Mouse (Mus musculus) spleen, adult 2 months (tissue): ENCODE data around the gene Psmb9. TPM values are rescaled to one million over a fixed set of nuclear protein-coding genes. Genes with fewer than 3 reads are reported as not detected.
A peak's percentile ranks its signal among the peaks of the same experiment; 100 is the strongest.

ENCODE experiments used
- DNase-seq, 2 experiments: peaks; one replicate each; pipeline versions ENCODE4 v3.0.0 to v3.0.0-alpha.2; 2012 to 2021; ENCODE audit warnings: low spot score in 2 of 2, low read depth in 1 of 2
- H3K27ac ChIP-seq: fragments of 200-500 bp; 2 replicates; pipeline ENCODE4 v1.5.1; 2012; ENCODE audit warnings: low read length, inconsistent platforms; ENCODE audit not compliant: insufficient read depth
- H3K27me3 ChIP-seq: fragments of 200-500 bp; 2 replicates; pipeline ENCODE4 v1.6.1; 2012; ENCODE audit warnings: mild to moderate bottlenecking, moderate library complexity, low read length, inconsistent platforms; ENCODE audit not compliant: control insufficient read depth, insufficient read depth
- H3K36me3 ChIP-seq: fragments of 200-500 bp; 2 replicates; pipeline ENCODE4 v1.6.1; 2012; ENCODE audit warnings: mild to moderate bottlenecking, low read length, inconsistent platforms; ENCODE audit not compliant: control insufficient read depth, insufficient read depth
- H3K4me1 ChIP-seq: fragments of 200-500 bp; 2 replicates; pipeline ENCODE4 v1.6.1; 2011; ENCODE audit warnings: inconsistent platforms; ENCODE audit not compliant: control insufficient read depth, insufficient read depth, insufficient read length
- H3K4me3 ChIP-seq: fragments of 200-500 bp; 2 replicates; pipeline ENCODE4 v1.5.1; 2011; ENCODE audit warnings: mild to moderate bottlenecking, inconsistent platforms; ENCODE audit not compliant: insufficient read depth, insufficient read length; ENCODE audit errors: extremely low read depth
- CTCF ChIP-seq: fragments of 200-500 bp; IDR thresholded peaks from 2 replicates; pipeline ENCODE4 v1.5.1; 2011; ENCODE audit warnings: mild to moderate bottlenecking, inconsistent platforms; ENCODE audit not compliant: insufficient read depth, insufficient read length, insufficient replicate concordance; ENCODE audit errors: extremely low read depth
- POLR2A ChIP-seq: fragments of 200-500 bp; IDR thresholded peaks from 2 replicates; pipeline ENCODE4 v1.6.1; 2011; ENCODE audit warnings: low read depth, low read length, inconsistent platforms
- WGBS: fragments of 180-500 bp; shearing (Covaris S2); methylation state at CpG from one replicate; pipeline ENCODE4 v1.1.7; 2018; 5-methylcytosine and 5-hydroxymethylcytosine counted together
- polyA plus RNA-seq: library from polyadenylated mRNA; depleted of rRNA; stranded (reverse); fragments of >200 nt; gene quantifications from 2 replicates; pipeline ENCODE4 v1.2.3, GENCODE M21; 2012

The Psmb9 gene
- polyA plus RNA-seq, 1 experiment = 159 TPM

- WGBS = 0% methylated on average over 20 of the region's 20 CpGs
- Histone ChIP-seq H3K27ac (peak overlapping the region; percentile 98), H3K4me3 (peak overlapping the region; percentile 90), H3K4me1 (peaks cover 21% of the 10 kb centered on the region; the same call in 1 of the 2 replicates), H3K27me3 (no peaks in the 10 kb centered on the region), H3K36me3 (peaks cover 41% of the 10 kb centered on the region)
- no peak for DNase-seq
- TF ChIP-seq CTCF (no peak), POLR2A (no peak)
Observed at GRCm38 (mm10) chr17:34188010-34188409, 446 bp upstream of the Psmb9 start.

GRCm38 (mm10) chr17:34186885-34187260 lies 691 bp downstream of the Psmb9 start:
- Histone ChIP-seq H3K4me1 (peaks cover 21% of the 10 kb centered on the region; the same call in 1 of the 2 replicates), H3K36me3 (peaks cover 39% of the 10 kb centered on the region), H3K27ac (peak overlapping the region; percentile 98), H3K27me3 (no peaks in the 10 kb centered on the region), H3K4me3 (peak overlapping the region; percentile 90)
- peak in 1 of 2 experiments; percentile 45 for DNase-seq
- TF ChIP-seq POLR2A (no peak), CTCF (no peak)
- WGBS = under 1% methylated on average over 14 of the region's 14 CpGs

DNA sequence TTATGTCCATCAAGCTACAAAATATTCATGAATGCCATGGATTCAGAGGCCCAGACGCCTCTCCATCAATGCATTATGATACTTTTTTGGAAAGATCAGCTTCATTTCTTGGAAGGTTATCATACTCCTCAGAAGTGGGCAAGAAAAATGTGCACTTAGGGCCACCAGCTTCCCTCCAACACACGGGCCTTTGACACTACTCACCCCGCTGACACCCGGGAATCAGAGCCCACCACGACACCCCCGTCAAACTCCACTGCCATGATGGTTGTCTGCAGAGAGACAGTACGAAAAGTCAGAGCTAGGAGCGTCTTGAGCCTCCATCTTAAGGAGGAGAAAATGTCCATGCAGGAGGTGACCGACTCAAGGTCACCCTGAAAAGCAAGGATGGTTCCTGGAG lies 2.0 kb downstream of the Psmb9 start:
- Histone ChIP-seq H3K27me3 (no peaks in the 10 kb centered on the region), H3K27ac (no peak overlapping the region), H3K4me1 (peaks cover 22% of the 10 kb centered on the region; the same call in 1 of the 2 replicates), H3K36me3 (peaks cover 34% of the 10 kb centered on the region), H3K4me3 (no peak overlapping the region)
- TF ChIP-seq POLR2A (no peak), CTCF (no peak)
- DNase-seq = no peak
- 82% methylated on average over 9 of the region's 9 CpGs for WGBS

DNA sequence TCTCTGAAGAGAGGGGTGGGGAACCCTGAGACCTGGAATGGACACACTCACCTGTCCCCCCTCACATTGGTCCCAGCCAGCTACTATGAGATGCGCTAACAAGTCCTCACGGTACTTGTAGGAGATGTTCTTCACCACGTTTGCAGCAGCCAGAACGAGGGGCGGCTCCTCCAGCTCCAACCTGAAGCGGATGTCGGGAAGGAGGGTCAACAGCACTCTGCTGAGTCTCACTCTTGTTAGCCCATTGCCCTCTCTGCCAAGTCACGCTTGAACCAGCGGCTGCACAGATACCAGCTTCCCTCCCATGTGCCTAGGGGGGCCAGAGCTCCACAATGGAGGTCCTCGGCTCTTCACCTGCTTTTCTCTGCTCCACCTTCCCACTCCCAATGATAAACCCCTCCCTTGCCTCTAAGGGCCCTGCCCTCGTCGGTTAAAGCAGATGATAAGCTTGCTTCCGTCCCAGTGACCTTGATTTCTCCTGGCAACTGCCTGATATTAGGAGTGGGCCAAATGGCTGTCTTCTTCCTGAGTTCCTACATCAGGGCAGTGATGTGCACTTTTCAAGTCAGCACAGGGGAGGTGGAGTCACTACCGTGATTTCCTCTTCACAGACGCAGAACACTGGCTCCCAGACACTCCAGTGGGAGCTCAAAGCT lies 3.9 kb downstream of the Psmb9 start:
- DNase-seq = no peak
- no peak for TF ChIP-seq POLR2A
- TF ChIP-seq CTCF = no peak

GRCm38 (mm10) chr17:34179913-34180859 lies 7.4 kb downstream of the Psmb9 start:
- WGBS = 58% methylated on average over 13 of the region's 13 CpGs
- H3K27ac ChIP-seq = no peak overlapping the region; the same call in 1 of the 2 replicates
- H3K36me3 ChIP-seq = peaks cover 24% of the 10 kb centered on the region
- DNase-seq = no peak
- TF ChIP-seq CTCF (no peak), POLR2A (no peak)
- no peak overlapping the region for H3K4me3 ChIP-seq
- peaks cover 4% of the 10 kb centered on the region; the same call in 1 of the 2 replicates for H3K4me1 ChIP-seq
- no peaks in the 10 kb centered on the region for H3K27me3 ChIP-seq

More for the DNA sequence above, 3.9 kb downstream of the Psmb9 start:
- Histone ChIP-seq H3K4me1 (peaks cover 14% of the 10 kb centered on the region; the same call in 1 of the 2 replicates), H3K27me3 (no peaks in the 10 kb centered on the region), H3K36me3 (peaks cover 24% of the 10 kb centered on the region), H3K4me3 (no peak overlapping the region), H3K27ac (no peak overlapping the region)
- 82% methylated on average over 15 of the region's 15 CpGs for WGBS

- no peaks in the 10 kb centered on the region for H3K27me3 ChIP-seq
Observed at GRCm38 (mm10) chr17:34179019-34179418, 8.5 kb downstream of the Psmb9 start.

More at GRCm38 (mm10) chr17:34179019-34179418, 8.5 kb downstream of the Psmb9 start:
- DNase-seq = no peak
- Histone ChIP-seq H3K4me3 (no peak overlapping the region), H3K36me3 (peaks cover 22% of the 10 kb centered on the region), H3K4me1 (peaks cover 10% of the 10 kb centered on the region; the same call in 1 of the 2 replicates), H3K27ac (no peak overlapping the region)
- 79% methylated on average over 6 of the region's 6 CpGs for WGBS
- no peak for TF ChIP-seq CTCF
- no peak for TF ChIP-seq POLR2A
